Mouse (Mus musculus) spleen, adult 2 months (tissue): ENCODE results near the gene Sord.

Experiments used
- CTCF ChIP-seq: fragments of 200-500 bp; IDR thresholded peaks from 2 replicates; pipeline ENCODE4 v1.5.1; 2011; ENCODE audit warnings: mild to moderate bottlenecking, inconsistent platforms; ENCODE audit not compliant: insufficient read depth, insufficient read length, insufficient replicate concordance; ENCODE audit errors: extremely low read depth
- POLR2A ChIP-seq: fragments of 200-500 bp; IDR thresholded peaks from 2 replicates; pipeline ENCODE4 v1.6.1; 2011; ENCODE audit warnings: low read depth, low read length, inconsistent platforms

DNA sequence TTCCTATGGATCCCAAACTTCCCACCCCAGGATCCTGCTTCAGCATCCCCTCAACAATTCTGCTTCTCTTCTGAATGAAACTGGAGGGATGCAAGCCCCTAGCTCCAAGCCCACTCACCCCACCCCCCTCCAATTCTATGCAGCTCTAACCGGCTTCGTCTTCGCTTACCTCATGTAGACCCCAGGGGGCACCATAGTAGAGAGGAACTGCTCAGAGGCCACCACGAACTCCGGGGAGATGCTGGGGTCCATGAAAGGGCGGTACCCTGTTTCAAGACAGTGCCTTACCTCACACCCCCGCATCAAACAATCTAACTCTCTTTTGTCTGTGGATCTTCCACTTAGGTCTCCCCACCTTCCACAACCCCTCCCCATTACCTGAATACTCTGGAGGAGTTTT, 60.4 kb downstream of the Sord start:
- TF ChIP-seq POLR2A (no peak), CTCF (no peak)
